Mouse (Mus musculus) liver, adult 2 months (tissue): Measurements from ENCODE around the gene Fgfr2.

ENCODE experiments used
- CTCF ChIP-seq: fragments of 200-500 bp; IDR thresholded peaks from 2 replicates; pipeline ENCODE4 v1.5.1; 2011; ENCODE audit warnings: low read depth, low read length, control low read depth
- POLR2A ChIP-seq: fragments of 200-500 bp; IDR thresholded peaks from 2 replicates; pipeline ENCODE4 v1.6.1; 2011; ENCODE audit warnings: low read length, control low read depth; ENCODE audit not compliant: insufficient read depth; ENCODE audit errors: extremely low read depth

GRCm38 (mm10) chr7:132700107-132700506, 423.0 kb downstream of the Fgfr2 start:
- no peak for TF ChIP-seq CTCF
- TF ChIP-seq POLR2A = no peak
